Mouse (Mus musculus) E14TG2a.4 (cell line): ENCODE results near the gene Coro7.

Experiments
- H3K27me3 ChIP-seq: 2 replicates; pipeline ENCODE4 v1.6.1; 2014; ENCODE audit warnings: low read length, control low read depth; ENCODE audit not compliant: insufficient read depth
- H3K36me3 ChIP-seq: 2 replicates; pipeline ENCODE4 v1.6.1; 2014; ENCODE audit warnings: low read length, control low read depth; ENCODE audit not compliant: insufficient read depth
- H3K4me1 ChIP-seq: replicated peaks from 2 replicates; pipeline ENCODE4 v1.6.1; 2014; ENCODE audit warnings: low read depth, low read length, control low read depth
- H3K4me3 ChIP-seq: replicated peaks from 2 replicates; pipeline ENCODE4 v1.5.1; 2014; ENCODE audit warnings: mild to moderate bottlenecking, low read length
- H3K9me3 ChIP-seq: 2 replicates; pipeline ENCODE4 v1.6.1; 2014; ENCODE audit warnings: low read length, control low read depth
- CTCF ChIP-seq: conservative IDR thresholded peaks from 2 replicates; pipeline ENCODE4 v1.5.1; 2014; ENCODE audit warnings: low read length
- NANOG ChIP-seq: IDR thresholded peaks from 2 replicates; pipeline ENCODE4 v1.6.1; 2014; ENCODE audit warnings: borderline replicate concordance, low read length, mixed read lengths
- POU5F1 ChIP-seq: IDR thresholded peaks from 2 replicates; pipeline ENCODE4 v1.6.1; 2014; ENCODE audit warnings: low read length, borderline replicate concordance

Coro7 gene

GRCm38 (mm10) chr16:4655251-4655734, 24.3 kb downstream of the Coro7 start:
- Histone ChIP-seq H3K4me3 (no peak overlapping the region), H3K4me1 (peaks cover 66% of the 10 kb centered on the region), H3K9me3 (no peaks in the 10 kb centered on the region), H3K36me3 (peaks cover 58% of the 10 kb centered on the region), H3K27me3 (no peaks in the 10 kb centered on the region)
- TF ChIP-seq NANOG = no peak
- no peak for TF ChIP-seq CTCF
- TF ChIP-seq POU5F1 = no peak

- H3K4me3 ChIP-seq = no peak overlapping the region
- H3K4me1 ChIP-seq = peaks cover 69% of the 10 kb centered on the region
- TF ChIP-seq POU5F1 (no peak), NANOG (no peak), CTCF (no peak)
- H3K36me3 ChIP-seq = peaks cover 63% of the 10 kb centered on the region
- no peaks in the 10 kb centered on the region for H3K9me3 ChIP-seq
- H3K27me3 ChIP-seq = no peaks in the 10 kb centered on the region
Measured at GRCm38 (mm10) chr16:4654706-4655105, 24.9 kb downstream of the Coro7 start.

GRCm38 (mm10) chr16:4652707-4653416, 26.7 kb downstream of the Coro7 start:
- Histone ChIP-seq H3K36me3 (peaks cover 77% of the 10 kb centered on the region), H3K27me3 (no peaks in the 10 kb centered on the region), H3K4me1 (peaks cover 72% of the 10 kb centered on the region), H3K4me3 (no peak overlapping the region), H3K9me3 (no peaks in the 10 kb centered on the region)
- TF ChIP-seq NANOG (no peak), CTCF (no peak), POU5F1 (no peak)

- Histone ChIP-seq H3K27me3 (no peaks in the 10 kb centered on the region), H3K36me3 (peaks cover 84% of the 10 kb centered on the region), H3K4me3 (no peak overlapping the region), H3K9me3 (no peaks in the 10 kb centered on the region), H3K4me1 (peaks cover 71% of the 10 kb centered on the region)
- TF ChIP-seq NANOG = no peak
- TF ChIP-seq POU5F1 = no peak
- no peak for TF ChIP-seq CTCF
Measured at GRCm38 (mm10) chr16:4651624-4652023, 28.0 kb downstream of the Coro7 start.

GRCm38 (mm10) chr16:4651081-4651480, 28.5 kb downstream of the Coro7 start:
- Histone ChIP-seq H3K9me3 (no peaks in the 10 kb centered on the region), H3K4me1 (peaks cover 68% of the 10 kb centered on the region), H3K4me3 (no peak overlapping the region), H3K36me3 (peaks cover 90% of the 10 kb centered on the region), H3K27me3 (no peaks in the 10 kb centered on the region)
- no peak for TF ChIP-seq POU5F1
- no peak for TF ChIP-seq NANOG
- TF ChIP-seq CTCF = no peak

- TF ChIP-seq POU5F1 (no peak), CTCF (no peak), NANOG (no peak)
- Histone ChIP-seq H3K4me3 (peak overlapping the region; percentile 65), H3K9me3 (no peaks in the 10 kb centered on the region), H3K27me3 (no peaks in the 10 kb centered on the region), H3K4me1 (peaks cover 58% of the 10 kb centered on the region), H3K36me3 (peaks cover 92% of the 10 kb centered on the region)
Measured at GRCm38 (mm10) chr16:4650161-4650560, 29.4 kb downstream of the Coro7 start.

GRCm38 (mm10) chr16:4649692-4650091, 29.9 kb downstream of the Coro7 start:
- H3K36me3 ChIP-seq = peaks cover 88% of the 10 kb centered on the region
- H3K4me3 ChIP-seq = peak overlapping the region; percentile 65
- no peaks in the 10 kb centered on the region for H3K27me3 ChIP-seq
- no peak for TF ChIP-seq POU5F1
- peaks cover 55% of the 10 kb centered on the region for H3K4me1 ChIP-seq
- no peaks in the 10 kb centered on the region for H3K9me3 ChIP-seq

GRCm38 (mm10) chr16:4649211-4649610, 30.4 kb downstream of the Coro7 start:
- peaks cover 56% of the 10 kb centered on the region for H3K4me1 ChIP-seq
- H3K36me3 ChIP-seq = peaks cover 85% of the 10 kb centered on the region
- peak overlapping the region; percentile 65 for H3K4me3 ChIP-seq
- H3K27me3 ChIP-seq = no peaks in the 10 kb centered on the region
- H3K9me3 ChIP-seq = no peaks in the 10 kb centered on the region
- TF ChIP-seq CTCF (no peak), POU5F1 (no peak), NANOG (no peak)

GRCm38 (mm10) chr16:4648416-4649023, 31.1 kb downstream of the Coro7 start:
- Histone ChIP-seq H3K4me3 (peak overlapping the region; percentile 65), H3K4me1 (peaks cover 62% of the 10 kb centered on the region), H3K9me3 (no peaks in the 10 kb centered on the region), H3K27me3 (no peaks in the 10 kb centered on the region), H3K36me3 (peaks cover 84% of the 10 kb centered on the region)
- TF ChIP-seq NANOG (no peak), CTCF (no peak)
